Mouse (Mus musculus) kidney, adult 11 months (tissue): ENCODE measurements around the gene Camk2b.
A peak's percentile ranks its signal among the peaks of the same experiment; 100 is the strongest.
"Not testable (repeated sequence)": the region's sequence is repeated elsewhere in the genome, so short reads cannot be mapped to it uniquely, and the experiment has no call there.

Source experiments
- DNase-seq: peaks from one replicate; pipeline ENCODE4 v3.0.0; 2022

Camk2b gene

DNA sequence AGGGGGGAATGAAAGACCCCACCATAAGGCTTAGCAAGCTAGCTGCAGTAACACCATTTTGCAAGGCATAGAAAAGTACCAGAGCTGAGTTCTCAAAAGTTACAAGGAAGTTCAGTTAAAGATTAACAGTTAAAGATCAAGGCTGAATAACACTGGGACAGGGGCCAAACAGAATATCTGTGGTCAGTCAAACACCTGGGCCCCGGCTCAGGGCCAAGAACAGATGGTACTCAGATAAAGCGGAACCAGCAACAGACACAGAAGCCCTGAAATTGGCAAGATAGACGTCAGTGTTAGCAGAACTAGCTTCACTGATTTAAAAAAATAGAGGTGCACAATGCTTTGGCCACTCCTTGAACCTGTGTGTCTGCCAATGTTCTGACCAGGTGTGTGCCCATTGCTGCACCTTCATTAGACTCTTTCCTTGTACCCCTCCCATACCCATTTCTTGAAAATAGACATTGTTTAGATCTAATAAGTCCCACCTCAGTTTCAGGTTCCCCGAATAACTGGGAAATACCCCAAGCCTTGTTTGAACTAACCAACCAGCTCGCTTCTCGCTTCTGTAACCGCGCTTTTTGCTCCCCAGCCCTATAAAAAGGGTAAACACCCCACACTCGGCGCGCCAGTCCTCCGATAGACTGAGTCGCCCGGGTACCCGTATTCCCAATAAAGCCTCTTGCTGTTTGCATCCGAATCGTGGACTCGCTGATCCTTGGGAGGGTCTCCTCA lies 55.2 kb downstream of the Camk2b start:
- DNase-seq: not testable (repeated sequence)

DNA sequence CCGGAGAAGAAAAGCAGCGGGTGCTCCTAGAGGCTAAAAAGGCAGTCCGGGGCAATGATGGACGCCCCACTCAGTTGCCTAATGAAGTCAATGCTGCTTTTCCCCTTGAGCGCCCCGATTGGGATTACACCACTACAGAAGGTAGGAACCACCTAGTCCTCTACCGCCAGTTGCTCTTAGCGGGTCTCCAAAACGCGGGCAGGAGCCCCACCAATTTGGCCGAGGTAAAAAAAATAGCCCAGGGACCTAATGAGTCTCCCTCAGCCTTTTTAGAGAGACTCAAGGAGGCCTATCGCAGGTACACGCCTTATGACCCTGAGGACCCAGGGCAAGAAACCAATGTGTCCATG lies 58.4 kb downstream of the Camk2b start:
- not testable (repeated sequence) for DNase-seq

DNA sequence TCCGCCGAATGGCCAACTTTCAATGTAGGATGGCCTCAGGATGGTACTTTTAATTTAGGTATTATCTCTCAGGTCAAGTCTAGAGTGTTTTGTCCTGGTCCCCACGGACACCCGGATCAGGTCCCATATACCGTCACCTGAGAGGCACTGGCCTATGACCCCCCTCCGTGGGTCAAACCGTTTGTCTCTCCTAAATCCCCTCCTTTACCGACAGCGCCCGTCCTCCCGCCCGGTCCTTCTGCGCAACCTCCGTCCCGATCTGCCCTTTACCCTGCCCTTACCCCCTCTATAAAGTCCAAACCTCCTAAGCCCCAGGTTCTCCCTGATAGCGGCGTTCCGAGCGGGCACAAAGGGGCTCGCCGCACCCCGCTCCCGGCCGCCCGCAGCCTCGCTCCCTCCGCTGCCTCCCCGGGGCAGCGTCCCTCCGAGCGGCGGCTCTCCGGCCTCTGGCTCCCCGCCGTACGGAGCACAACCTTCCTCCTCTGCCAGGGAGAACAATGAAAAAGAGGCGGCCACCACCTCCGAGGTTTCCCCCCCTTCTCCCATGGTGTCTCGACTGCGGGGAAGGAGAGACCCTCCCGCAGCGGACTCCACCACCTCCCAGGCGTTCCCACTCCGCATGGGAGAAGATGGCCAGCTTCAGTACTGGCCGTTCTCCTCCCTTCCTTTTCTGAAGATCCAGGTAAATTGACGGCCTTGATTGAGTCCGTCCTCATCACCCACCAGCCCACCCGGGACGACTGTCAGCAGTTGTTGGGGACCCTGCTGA lies 59.0 kb downstream of the Camk2b start:
- not testable (repeated sequence) for DNase-seq

DNA sequence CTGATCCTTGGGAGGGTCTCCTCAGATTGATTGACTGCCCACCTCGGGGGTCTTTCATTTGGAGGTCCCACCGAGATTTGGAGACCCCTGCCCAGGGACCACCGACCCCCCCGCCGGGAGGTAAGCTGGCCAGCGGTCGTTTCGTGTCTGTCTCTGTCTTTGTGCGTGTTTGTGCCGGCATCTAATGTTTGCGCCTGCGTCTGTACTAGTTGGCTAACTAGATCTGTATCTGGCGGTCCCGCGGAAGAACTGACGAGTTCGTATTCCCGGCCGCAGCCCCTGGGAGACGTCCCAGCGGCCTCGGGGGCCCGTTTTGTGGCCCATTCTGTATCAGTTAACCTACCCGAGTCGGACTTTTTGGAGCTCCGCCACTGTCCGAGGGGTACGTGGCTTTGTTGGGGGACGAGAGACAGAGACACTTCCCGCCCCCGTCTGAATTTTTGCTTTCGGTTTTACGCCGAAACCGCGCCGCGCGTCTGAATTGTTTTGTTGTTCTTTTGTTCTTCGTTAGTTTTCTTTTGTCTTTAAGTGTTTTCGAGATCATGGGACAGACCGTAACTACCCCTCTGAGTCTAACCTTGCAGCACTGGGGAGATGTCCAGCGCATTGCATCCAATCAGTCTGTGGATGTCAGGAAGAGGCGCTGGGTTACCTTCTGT lies 59.7 kb downstream of the Camk2b start:
- not testable (repeated sequence) for DNase-seq

DNA sequence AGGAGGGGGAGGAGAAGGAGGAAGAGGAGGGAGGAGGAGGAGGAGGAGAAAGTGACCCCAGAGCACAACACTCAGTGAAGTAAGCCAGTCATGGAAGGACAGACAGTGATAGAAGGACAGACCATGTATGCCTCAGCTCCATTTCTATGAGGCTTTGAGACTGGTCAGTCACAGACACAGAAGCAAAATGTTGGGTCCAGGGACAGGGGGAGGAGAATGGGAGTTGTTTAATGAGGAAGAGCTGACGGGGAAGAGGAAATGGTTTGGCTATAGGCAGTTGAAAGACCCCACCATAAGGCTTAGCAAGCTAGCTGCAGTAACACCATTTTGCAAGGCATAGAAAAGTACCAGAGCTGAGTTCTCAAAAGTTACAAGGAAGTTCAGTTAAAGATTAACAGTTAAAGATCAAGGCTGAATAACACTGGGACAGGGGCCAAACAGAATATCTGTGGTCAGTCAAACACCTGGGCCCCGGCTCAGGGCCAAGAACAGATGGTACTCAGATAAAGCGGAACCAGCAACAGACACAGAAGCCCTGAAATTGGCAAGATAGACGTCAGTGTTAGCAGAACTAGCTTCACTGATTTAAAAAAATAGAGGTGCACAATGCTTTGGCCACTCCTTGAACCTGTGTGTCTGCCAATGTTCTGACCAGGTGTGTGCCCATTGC lies 60.7 kb downstream of the Camk2b start:
- not testable (repeated sequence) for DNase-seq

DNA sequence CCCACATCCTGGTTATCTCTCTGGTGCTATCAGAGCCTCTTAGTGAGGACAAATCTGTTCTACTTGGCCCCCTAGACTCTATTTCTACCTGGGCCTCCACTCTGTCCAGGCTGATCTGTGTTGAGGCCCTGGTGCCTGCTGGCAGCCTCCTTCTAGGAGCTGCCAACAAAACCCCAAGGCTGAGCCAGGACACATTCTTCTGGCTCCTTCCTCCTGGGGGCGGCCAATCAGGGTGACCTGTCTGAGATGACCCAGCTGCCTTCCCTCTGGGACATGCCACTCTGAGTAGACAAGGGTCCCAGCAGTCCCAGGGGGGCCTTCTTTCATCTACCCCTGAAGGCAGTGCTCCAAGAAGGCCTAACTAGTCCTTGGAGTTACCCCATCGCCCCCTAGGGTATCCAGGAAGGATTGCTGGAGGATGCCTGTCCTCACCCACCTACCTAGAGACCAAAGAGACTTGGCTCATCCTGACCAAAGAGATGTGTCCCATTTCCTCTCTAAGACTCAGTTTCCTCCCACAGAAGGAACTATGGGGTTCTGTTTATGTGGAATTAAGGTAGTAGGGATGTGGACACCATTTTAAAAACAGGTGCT lies 63.0 kb downstream of the Camk2b start:
- no peak for DNase-seq

DNA sequence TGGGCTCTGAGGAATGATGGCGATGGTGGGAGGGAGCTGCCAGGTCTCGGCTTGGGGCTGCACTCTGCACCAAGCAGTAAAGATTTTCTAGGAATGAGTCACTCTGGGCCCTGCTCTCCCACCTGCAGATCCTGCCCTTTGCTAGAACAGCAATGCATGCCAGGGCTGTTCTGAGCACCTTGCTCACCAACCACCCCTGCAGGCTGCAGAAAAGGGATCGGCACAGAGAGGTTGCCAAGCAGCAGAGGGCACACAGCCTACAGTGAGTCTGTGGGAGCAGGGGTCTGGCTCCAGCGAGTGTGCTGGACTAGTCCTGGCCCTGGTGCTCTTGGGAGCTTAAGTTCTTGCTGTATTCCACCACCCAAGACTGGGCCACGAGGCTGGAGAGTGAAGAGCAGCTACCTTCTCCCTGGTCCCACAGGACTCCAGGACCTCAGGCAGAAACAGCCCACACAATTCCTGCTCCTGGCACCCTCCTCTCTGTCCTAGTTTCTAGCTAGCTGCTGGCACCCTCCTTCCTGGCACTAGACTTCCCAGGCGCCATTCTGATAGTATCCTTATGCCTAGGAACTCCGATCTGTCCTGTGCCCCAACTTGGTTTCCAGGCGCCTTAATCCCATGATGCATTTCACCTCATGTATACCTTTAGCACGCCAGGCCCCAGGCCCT lies 64.0 kb downstream of the Camk2b start:
- no peak for DNase-seq

DNA sequence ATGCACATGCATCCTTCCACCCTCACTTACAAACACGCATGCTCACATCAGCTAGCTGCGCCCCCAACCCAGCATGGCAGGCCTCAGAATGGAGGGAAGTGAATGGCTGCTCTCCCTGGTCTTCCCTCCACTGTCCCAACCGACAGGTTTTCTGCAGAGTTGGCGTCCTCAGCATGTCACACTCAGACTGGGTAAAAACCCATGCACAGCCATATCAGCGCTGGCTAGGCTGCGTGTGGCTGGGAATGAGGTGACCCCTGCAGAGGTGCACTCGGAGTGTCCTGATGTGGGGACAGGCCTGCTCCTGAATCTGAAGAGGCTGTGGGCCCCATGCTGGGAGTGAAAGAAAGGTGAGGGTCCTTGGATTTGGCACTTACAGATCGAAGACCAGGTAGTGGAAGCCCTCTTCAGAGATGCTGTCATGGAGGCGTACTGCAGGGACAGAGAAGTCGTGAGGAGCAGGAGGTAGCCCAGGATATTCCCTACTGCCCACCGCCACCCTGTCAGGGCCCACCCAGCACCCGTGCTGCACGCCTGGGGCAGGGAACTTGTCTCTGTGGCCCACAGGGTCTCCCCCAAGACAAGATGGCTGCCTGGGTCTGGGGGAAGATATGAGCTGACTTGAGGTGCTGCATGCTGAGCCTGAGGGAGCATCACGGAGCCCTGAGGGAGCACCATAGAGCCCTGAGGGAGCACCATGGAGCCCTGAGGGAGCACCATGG lies 65.0 kb downstream of the Camk2b start:
- DNase-seq: no peak

DNA sequence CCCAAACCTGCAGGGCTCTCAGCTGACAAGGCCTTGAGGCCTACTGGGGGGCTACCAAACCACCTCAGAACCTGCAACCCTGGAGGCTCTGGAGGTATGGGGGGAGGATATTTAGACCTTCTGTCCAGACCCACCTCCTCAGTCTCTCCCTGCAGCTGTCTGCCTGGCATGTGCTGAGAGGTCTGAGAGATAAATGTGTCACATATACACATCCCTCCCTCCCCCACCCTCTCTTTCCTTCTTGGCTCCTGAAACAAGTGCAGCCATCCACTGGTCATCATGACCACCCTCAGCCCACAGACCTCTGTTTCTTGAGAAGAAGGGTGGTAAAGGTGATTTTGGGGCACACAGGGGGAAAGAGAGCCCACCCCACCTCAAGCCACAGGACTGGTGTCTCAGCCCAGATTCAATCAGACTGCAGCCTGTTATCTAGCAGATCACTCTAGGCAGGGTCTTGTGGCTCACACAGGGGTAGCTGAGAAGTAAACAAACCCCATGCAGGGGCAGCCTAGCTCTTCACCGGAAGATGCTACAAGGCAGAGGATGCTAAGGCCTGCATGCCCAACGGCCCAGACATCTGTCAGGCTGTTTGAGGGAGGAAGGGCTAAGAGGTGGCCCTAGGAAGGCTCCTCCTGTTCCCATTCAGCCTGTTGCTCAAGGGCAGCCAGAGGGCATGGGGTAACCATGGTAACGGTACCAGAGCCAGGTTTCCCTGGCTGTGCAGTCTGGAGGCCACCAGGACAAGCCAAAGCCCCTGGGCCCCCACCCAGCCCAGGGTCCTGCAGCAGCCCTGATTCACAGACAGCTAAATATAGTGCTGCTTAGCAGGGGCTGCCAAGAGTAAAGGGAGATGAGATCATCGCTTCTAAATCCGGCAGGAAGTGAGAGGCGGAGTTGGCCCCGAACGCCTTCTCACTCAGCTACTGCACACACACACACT lies 66.1 kb downstream of the Camk2b start:
- peak; percentile 77 for DNase-seq

DNA sequence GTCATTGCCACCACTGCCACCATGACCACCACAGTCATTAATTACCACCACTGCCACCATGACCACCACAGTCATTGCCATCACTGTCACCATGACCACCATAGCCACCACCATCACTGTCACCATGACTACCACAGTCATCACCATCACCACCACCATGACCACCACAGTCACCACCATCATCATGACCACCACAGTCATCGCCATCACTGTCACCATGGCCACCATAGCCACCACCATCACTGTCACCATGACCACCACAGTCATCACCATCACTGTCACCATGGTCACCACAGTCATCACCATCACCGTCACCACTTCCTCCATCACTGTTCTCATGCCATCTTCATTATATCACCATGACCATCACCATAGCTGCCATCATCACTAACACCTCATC lies 67.7 kb downstream of the Camk2b start:
- no peak for DNase-seq

DNA sequence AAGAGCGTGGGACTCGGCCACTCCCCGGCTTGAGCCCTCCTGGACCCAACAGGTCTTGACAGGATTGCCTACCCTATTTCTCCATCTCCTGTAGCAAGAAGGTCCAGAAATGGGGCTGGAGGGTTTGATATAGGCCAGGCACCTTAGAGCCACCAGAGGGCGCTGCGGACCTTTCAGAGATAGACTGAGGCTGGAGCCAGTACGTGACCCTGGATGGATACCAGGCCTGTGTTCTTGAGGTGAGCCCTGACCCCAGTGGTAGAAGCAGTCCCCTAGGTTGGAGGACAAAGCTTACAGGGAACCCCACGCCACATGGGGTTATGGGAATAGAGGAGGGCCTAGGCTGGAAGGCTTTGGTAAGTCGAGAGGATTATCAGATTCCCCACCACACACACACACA lies 70.2 kb downstream of the Camk2b start:
- DNase-seq: peak; percentile 78

DNA sequence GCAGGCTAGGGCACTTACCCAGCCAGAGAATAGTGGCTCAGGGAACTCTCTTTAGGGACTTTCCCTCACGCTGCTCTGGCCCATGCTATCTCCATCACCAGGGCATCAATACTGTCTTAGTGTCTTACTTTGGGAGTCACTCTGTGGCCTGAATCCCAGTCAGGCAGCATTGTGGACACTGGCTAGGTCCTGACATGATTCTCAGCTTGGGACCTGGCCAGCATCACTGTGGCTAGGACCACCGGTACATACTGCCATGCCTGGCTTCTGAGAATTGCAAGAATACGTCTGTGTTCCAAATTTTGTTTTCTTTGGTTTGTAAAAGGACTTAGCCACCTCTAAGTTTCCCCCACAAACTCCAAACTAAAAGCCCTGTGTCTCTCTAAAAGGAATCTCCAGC lies 71.3 kb downstream of the Camk2b start:
- no peak for DNase-seq

DNA sequence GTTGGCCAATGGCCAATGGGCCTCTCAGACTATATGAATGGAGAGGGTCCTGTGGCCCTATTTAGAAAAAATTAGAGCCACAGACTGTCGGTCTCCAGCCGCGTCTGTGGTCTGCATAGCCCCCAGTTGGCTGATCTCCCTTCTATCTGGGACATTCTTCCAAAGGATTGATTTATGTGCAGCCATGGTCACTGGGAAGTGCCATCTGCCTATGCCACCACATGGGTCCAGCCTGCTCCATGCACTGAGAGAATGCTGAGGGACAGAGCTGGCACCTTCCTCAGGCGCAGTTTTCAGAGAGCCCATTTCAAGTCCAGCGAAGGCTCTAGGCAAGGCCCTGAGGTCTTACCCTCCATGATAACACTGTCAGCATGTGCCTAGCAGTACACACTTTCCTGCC lies 72.0 kb downstream of the Camk2b start:
- DNase-seq: no peak

DNA sequence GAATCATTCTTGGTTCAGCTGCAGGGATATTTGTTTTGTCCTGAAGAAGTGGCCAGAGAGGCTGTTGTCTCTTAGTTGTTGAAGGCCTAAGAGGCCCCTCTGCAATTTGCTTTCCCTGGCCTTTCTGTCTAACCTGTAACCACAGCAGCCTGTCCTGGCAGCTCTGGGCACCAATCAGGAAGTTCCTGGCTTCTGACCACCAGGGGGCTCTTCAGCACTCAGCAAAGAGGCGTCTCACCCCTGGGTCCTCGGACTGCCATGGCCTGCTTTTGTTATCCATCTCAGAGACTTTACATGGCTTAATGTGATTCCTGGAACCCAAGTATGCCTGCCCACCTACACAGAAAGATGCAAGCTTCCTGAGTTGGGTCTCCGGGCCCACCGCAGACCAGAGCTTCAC lies 75.3 kb downstream of the Camk2b start:
- DNase-seq: peak; percentile 34

DNA sequence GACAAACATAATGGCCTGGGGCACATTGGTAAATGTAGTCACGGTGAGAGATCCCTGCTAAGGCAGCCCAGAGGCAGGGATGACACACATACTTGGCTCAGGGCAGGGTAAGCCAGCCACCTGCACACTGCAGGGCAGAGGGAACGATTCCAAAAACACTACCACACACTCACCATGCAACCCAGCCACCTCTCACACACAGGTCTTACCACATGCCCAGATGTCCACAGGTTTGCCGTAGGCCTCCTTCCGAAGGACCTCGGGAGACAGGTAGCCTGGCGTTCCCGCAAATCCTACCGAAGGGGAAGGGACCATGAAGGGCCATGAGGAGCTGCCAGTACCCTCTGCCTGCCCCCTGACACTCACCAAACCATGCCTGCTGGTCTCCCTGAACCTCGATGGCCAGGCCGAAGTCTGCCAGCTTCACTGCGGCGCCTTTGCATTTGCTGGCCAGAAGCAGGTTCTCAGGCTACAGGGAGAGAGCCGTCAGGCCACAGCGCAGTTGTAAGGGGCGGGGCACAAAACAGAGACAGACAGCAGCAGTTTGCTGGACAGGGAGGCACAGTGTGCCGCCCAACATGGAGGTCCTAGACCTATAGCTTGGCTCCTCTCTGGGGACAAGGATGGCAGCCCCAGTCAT lies 76.1 kb downstream of the Camk2b start:
- no peak for DNase-seq

DNA sequence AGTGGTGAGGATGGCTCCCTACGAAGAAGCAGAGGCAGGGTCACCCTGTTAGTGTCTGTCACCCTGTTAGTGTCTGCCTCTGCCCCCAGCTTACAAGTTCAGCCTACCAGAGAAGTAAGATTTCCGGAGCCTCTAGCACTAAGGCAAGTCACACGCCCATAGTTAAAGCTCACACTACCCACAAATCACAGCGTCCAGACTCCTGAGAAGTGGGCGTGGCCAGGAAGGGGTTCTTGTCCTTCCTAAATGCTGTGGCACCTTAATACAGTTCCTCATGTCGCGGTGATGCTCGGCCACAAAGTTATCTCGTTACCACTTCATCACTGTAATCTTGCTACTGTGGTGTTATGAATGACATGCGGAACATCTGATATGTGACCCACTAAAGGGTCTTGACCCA lies 78.0 kb downstream of the Camk2b start:
- no peak for DNase-seq

DNA sequence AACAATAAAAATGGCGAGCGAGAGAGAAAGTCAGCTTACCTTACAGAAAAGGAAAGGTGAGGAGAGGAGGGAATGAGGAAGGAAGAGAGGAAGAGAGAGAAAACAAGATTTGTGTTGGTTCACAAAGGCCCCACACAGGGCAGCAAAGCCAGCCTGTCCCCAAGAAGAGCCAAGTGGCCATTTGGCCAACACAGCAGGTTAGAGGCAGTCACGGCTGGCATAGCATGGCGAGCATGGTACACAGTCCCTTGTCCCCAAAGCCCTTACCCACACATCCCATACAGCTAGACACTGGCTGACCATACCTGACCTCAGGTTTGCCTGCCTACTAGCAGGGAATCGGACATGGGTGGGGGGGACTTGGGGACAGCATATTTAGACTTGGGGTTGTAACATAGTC lies 82.5 kb downstream of the Camk2b start:
- DNase-seq: no peak

DNA sequence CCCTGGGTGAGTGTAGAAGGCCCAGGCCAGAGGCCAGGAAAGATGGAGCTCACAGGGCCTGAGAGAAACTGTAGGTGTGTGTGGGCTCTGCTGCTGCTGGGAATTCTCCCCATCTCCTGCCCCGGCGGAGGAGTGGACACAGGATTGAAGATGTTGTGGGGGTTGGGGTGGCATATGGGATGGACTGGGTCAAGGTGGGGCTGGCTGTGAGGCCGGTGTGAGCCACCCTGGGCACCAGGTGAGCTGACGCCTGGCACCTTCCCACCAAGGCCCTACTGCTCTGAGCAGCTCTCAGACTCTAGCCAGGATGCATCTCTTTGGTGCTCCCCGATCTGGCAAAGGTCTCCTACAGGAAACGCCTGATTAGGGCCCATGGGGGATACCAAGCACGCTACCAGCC lies 84.8 kb downstream of the Camk2b start:
- DNase-seq: no peak

DNA sequence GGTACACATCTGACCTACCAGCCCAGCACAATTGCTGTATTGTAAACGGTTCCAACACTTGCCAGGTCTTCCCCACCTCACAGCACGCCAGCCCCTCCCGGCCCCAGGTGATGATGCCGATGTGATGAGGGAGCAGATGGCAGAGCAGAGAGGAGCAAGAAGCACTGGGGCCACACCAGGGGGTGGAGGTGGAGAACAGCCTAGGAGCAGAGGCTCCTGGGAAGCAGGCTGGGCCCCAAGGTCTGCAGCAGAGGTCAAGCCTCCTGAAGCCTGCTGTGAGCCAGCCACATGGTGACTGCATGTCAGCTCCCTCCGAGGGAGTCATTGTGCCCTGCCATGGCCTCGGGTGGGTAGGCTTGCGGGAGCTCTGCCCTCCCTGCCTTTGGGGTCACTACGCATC lies 85.6 kb downstream of the Camk2b start:
- no peak for DNase-seq

DNA sequence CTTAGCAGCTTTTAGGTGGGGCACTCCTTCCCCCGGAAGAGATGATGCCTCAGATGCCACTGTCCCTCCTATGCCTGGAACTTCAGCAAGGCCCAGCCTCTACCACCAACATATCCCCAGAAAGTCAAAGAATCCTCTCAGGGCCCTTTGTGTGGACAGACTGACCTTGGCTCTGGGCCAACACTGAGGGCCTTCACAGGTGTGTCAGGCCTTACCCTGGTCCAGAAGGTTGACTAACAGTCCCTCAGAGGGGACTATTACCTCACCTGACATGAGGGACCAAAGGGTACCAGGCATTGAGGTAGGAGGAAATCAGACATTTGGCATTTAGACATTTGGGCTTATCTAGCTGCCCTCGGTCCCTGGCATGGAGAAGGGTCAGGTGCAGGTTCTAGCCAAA lies 86.1 kb downstream of the Camk2b start:
- no peak for DNase-seq
